Mouse (Mus musculus) MEL (cell line): Measurements from ENCODE around the gene Aldh1b1.

Source experiments
- CHD2 ChIP-seq: IDR thresholded peaks from 2 replicates; pipeline ENCODE4 v1.6.1; 2011; ENCODE audit warnings: low read length, improper control_type of control experiment
- CTCF ChIP-seq, 3 experiments: IDR thresholded peaks in 2 of 3; conservative IDR thresholded peaks in 1 of 3; 2 replicates each; pipeline ENCODE4 v1.5.1; 2011 to 2012; ENCODE audit warnings: low read length in 3 of 3, low read depth in 2 of 3, mild to moderate bottlenecking in 2 of 3, improper control_type of control experiment in 1 of 3, inconsistent platforms in 1 of 3, mixed read lengths in 1 of 3, moderate library complexity in 1 of 3; ENCODE audit not compliant: control insufficient read depth in 1 of 3, insufficient read depth in 1 of 3, poor library complexity in 1 of 3, severe bottlenecking in 1 of 3
- E2F4 ChIP-seq: IDR thresholded peaks from 2 replicates; pipeline ENCODE4 v1.6.1; 2011; ENCODE audit warnings: low read depth, low read length, improper control_type of control experiment, borderline replicate concordance
- EP300 ChIP-seq, 2 experiments: IDR thresholded peaks; 2 replicates each; pipeline ENCODE4 v1.6.1; 2011; ENCODE audit warnings: improper control_type of control experiment in 2 of 2, low read length in 2 of 2, low read depth in 1 of 2, mild to moderate bottlenecking in 1 of 2
- GATA1 ChIP-seq: IDR thresholded peaks from 2 replicates; pipeline ENCODE4 v1.6.1; 2011; ENCODE audit warnings: low read depth, low read length, improper control_type of control experiment
- HCFC1 ChIP-seq: IDR thresholded peaks from 2 replicates; pipeline ENCODE4 v1.6.1; 2012; ENCODE audit warnings: low read depth, mild to moderate bottlenecking, inconsistent platforms, low read length, improper control_type of control experiment, moderate library complexity
- KAT2A ChIP-seq: conservative IDR thresholded peaks from 2 replicates; pipeline ENCODE4 v1.6.1; 2012; ENCODE audit warnings: low read depth, low read length, improper control_type of control experiment, inconsistent platforms
- NRF1 ChIP-seq: IDR thresholded peaks from 2 replicates; pipeline ENCODE4 v1.6.1; 2014; ENCODE audit warnings: low read depth, mild to moderate bottlenecking, inconsistent platforms, low read length, improper control_type of control experiment, moderate library complexity; ENCODE audit not compliant: poor library complexity, insufficient read depth, severe bottlenecking
- POLR2A ChIP-seq, 2 experiments: IDR thresholded peaks; 2 replicates each; pipeline ENCODE4 v1.6.1; 2011 to 2012; ENCODE audit warnings: low read length in 2 of 2, mild to moderate bottlenecking in 2 of 2, control low read depth in 1 of 2, improper control_type of control experiment in 1 of 2, low read depth in 1 of 2, moderate library complexity in 1 of 2; ENCODE audit not compliant: control insufficient read depth in 1 of 2, insufficient read depth in 1 of 2, poor library complexity in 1 of 2
- TAL1 ChIP-seq: IDR thresholded peaks from 2 replicates; pipeline ENCODE4 v1.6.1; 2012; ENCODE audit warnings: mild to moderate bottlenecking, inconsistent platforms, low read length, moderate library complexity, mixed read lengths
- USF1 ChIP-seq: IDR thresholded peaks from 2 replicates; pipeline ENCODE4 v1.6.1; 2014; ENCODE audit warnings: low read depth, mild to moderate bottlenecking, inconsistent platforms, low read length, improper control_type of control experiment, moderate library complexity

DNA sequence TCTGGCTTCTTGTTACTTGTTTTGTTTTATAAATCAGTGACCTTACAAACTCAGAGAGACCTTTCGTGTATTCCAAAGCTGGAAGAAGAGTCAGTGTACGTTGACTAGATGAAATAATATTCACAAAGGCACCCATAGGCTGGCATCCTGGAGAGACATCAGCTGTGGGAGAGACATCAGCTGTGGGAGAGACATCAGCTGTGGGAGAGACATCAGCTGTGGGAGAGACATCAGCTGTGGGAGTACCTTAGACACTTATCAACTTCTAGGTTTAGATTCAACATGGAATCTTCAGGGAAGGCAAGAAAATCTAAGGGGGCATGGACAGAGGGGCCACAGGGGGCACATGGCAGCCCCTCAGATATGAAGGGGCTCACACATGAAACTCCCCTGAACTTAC lies 47.4 kb downstream of the Aldh1b1 start:
- no peak for TF ChIP-seq CHD2
- TF ChIP-seq CTCF (IDR thresholded peaks at IDR 0.05 in 2 of 3, conservative IDR thresholded peaks at IDR 0.05 in 1 of 3; ENCODE audit: control insufficient read depth in 1 of 3, insufficient read depth in 1 of 3, low read depth in 2 of 3, low read length in 3 of 3, poor library complexity in 1 of 3, severe bottlenecking in 1 of 3), result no peak
- no peak for TF ChIP-seq KAT2A
- no peak for TF ChIP-seq POLR2A (IDR thresholded peaks at IDR 0.05; ENCODE audit: control insufficient read depth in 1 of 2, insufficient read depth in 1 of 2, low read depth in 1 of 2, low read length in 2 of 2, poor library complexity in 1 of 2)
- no peak for TF ChIP-seq USF1
- TF ChIP-seq E2F4, result no peak
- TF ChIP-seq NRF1, result no peak
- TF ChIP-seq GATA1, result no peak
- TF ChIP-seq EP300 (IDR thresholded peaks at IDR 0.05; ENCODE audit: low read depth in 1 of 2, low read length in 2 of 2), result no peak
- TF ChIP-seq HCFC1, result no peak
- no peak for TF ChIP-seq TAL1
